Mouse (Mus musculus) midbrain, embryonic 15.5 days (tissue): ENCODE results near the gene Gorasp2. TPM values are rescaled to one million over a fixed set of nuclear protein-coding genes. Genes with fewer than 3 reads are reported as not detected.

Experiments
- polyA plus RNA-seq: library from polyadenylated mRNA; unstranded; fragments of >200 nt; fragmentation: Nextera tagmentation; extraction: Ambion mirVana; gene quantifications from 2 replicates; pipeline ENCODE4 v1.2.1, GENCODE M21; 2015

The Gorasp2 gene
- polyA plus RNA-seq, 1 experiment from 2014 or later = 137 TPM

Other genes starting within 250 kb of the Gorasp2 start
- 25.4 and 25.7 TPM in 2 replicates for gene Sp5, start 186.7 kb upstream of the Gorasp2 start, polyA plus RNA-seq
- gene Erich2, start 152.8 kb upstream of the Gorasp2 start, polyA plus RNA-seq = 2.8 TPM in 2 replicates
- gene Gad1, start 108.5 kb upstream of the Gorasp2 start, polyA plus RNA-seq = 112 and 128 TPM in 2 replicates
- gene Gm26558, start 532 bp downstream of the Gorasp2 start, polyA plus RNA-seq = 4.6 and 5.6 TPM in 2 replicates
- 25.3 and 27.1 TPM in 2 replicates for gene Tlk1, start 164.2 kb downstream of the Gorasp2 start, polyA plus RNA-seq